Comparison of ENCODE assay signal across 17 mouse cellular contexts in genomic region chr2:25050921-25051320, GRCm38 (mm10). TPM values are rescaled to one million over a fixed set of nuclear protein-coding genes. Genes with fewer than 3 reads are reported as not detected.
DNase-seq lines count a peak whose midpoint lies in the region; TF ChIP-seq lines count a peak whose summit lies in the region.
"Had no signal": no experiment of that assay in that cellular context is flagged by ENCODE, and none has a peak within 500 bp of the region (broad histone marks: within the 10 kb centered on the region; RNA-seq: fewer than 3 reads in every experiment).

No protein-coding gene starts in this region.

- DNase-seq in frontal cortex, postnatal 36 days (ENCODE audit: low spot score in 2 of 2), result peak; percentile 59 to 67
- DNase-seq in frontal cortex, postnatal 10 days (ENCODE audit: low spot score in 2 of 2), result no peak
- peak; percentile 65 for DNase-seq in brain, embryonic 14.5 days (ENCODE audit: low read depth)
- DNase-seq in cerebellum, postnatal 14 days, result peak; percentile 82 to 89
- DNase-seq in left cerebral cortex, postnatal 25 days (ENCODE audit: low spot score in 2 of 2), result peak; percentile 59 to 76
- no peak for DNase-seq in T-cell, adult 2 months (ENCODE audit: low spot score)
- no peak for DNase-seq in thymus, postnatal 36 days
- DNase-seq in heart, adult 8-10 months (ENCODE audit: low spot score), result no peak
- DNase-seq: thymus, postnatal 25 days had no signal

- intact Hi-C loops in left cerebral cortex, postnatal 25 days (cut with DNase I), result no loop called here

- no peak for TF ChIP-seq POLR2A in brain, embryonic 14.5 days (IDR thresholded peaks at IDR 0.05; ENCODE audit: borderline replicate concordance, extremely low read depth, insufficient read depth, insufficient read length, poor library complexity, severe bottlenecking)

- TF ChIP-seq CTCF in brain, embryonic 14.5 days (IDR thresholded peaks at IDR 0.05; ENCODE audit: borderline replicate concordance, extremely low read depth, insufficient read depth, insufficient read length), result no peak

RNA-seq across cellular contexts. Expression of gene Nsmf, which starts 3.2 kb away (rescaled TPM):
- 194 and 297 TPM in 2 replicates for polyA plus RNA-seq in brain, embryonic 14.5 days (2012; rRNA removed)
- 100 to 1,000 TPM; 472 to 481 TPM for total RNA-seq in left cerebral cortex, postnatal 25 days (2021)
- 10 to 100 TPM; 11.7 to 15.9 (median 12.2) TPM for total RNA-seq in heart, adult 8-10 months (2022)

RNA-seq across cellular contexts. Expression of gene Entpd8, which starts 29.2 kb away (rescaled TPM):
- 0.11 and 0.18 TPM in 2 replicates for polyA plus RNA-seq in brain, embryonic 14.5 days (2012; rRNA removed)
- total RNA-seq in left cerebral cortex, postnatal 25 days (2021), result not detected
- total RNA-seq in heart, adult 8-10 months (2022), result not detected
- total RNA-seq: gastrocnemius, postnatal 4 days; left cerebral cortex, adult 8-10 months; MEL had no signal
- polyA plus RNA-seq: activated CD4-positive, CD25-positive, alpha-beta regulatory T cell, adult 4 months; C2C12; embryonic facial prominence, embryonic 11.5 days; forebrain, embryonic 12.5 days; heart, postnatal 0 days had no signal

RNA-seq across cellular contexts. Expression of gene Noxa1, which starts 44.0 kb away (rescaled TPM):
- polyA plus RNA-seq in brain, embryonic 14.5 days (2012; rRNA removed), result 0.04 TPM in 2 replicates
- not detected for total RNA-seq in left cerebral cortex, postnatal 25 days (2021)
- not detected for total RNA-seq in heart, adult 8-10 months (2022)
- total RNA-seq: gastrocnemius, postnatal 4 days; left cerebral cortex, adult 8-10 months had no signal
- polyA plus RNA-seq: C2C12; embryonic facial prominence, embryonic 11.5 days; forebrain, embryonic 12.5 days; heart, postnatal 0 days had no signal

Comparison
In these comparisons a context has a peak if more than half of its experiments do, and no peak if none do; other contexts are left out.
1. DNase-seq: peak in frontal cortex, postnatal 36 days (2 of 2), brain, embryonic 14.5 days (single experiment), cerebellum, postnatal 14 days (2 of 2) and left cerebral cortex, postnatal 25 days (2 of 2); none in frontal cortex, postnatal 10 days (0 of 2), T-cell, adult 2 months (single experiment), thymus, postnatal 36 days (0 of 2) and heart, adult 8-10 months (single experiment).
2. RNA of gene Nsmf, which starts 3.2 kb away (total RNA-seq): 472 to 481 TPM in left cerebral cortex, postnatal 25 days; 11.7 to 15.9 TPM in heart, adult 8-10 months; every median in the first group is over 10 times any median in the second.